Mouse (Mus musculus) cerebellum, adult 9-11 months (tissue): ENCODE measurements around the gene Slc9a9.
A peak's percentile ranks its signal among the peaks of the same experiment; 100 is the strongest.
"Not testable (repeated sequence)": the region's sequence is repeated elsewhere in the genome, so short reads cannot be mapped to it uniquely, and the experiment has no call there.

Experiments used
- DNase-seq: peaks from one replicate; pipeline ENCODE4 v3.0.0; 2022

Gene Slc9a9

DNA sequence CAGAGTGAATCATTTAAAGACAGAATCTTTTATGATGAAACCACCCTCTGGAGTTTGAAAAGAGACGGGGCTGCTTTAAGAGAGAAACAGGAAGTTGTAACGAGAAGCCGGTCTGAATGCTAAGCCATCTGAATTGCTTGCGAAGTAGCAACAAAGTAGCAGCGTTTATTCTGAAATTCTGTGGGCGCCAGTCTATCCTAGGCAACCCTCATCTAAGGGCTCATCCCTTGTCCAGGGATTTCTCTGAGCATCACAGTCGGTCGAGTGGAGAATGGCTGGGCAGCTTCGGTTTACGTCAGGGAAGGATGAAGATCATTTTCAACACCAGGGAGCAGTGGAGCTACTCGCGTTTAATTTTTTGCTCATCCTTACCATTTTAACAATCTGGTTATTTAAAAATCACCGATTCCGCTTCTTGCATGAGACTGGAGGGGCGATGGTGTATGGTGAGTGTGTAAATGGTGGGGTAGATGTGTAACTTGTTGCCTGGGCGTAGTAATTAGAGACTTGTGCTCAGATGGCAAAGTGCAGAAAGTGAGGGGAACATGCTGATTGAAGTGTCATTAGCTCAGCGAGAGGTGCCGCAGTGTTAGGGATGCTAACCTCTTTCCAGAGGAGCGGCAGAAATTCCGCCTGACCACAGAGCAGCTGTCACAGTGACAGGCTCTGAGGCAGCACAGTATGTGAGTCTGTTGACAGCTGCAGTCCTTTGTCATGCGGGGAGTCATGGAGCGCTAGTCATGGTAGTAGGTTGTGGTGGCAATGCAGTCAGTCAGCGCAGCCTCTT lies at the start of gene Slc9a9:
Gene Slc9a9 (plus strand): TSS at position 119 of the 787 bp plus-strand sequence.
- DNase-seq: peak; percentile 49

DNA sequence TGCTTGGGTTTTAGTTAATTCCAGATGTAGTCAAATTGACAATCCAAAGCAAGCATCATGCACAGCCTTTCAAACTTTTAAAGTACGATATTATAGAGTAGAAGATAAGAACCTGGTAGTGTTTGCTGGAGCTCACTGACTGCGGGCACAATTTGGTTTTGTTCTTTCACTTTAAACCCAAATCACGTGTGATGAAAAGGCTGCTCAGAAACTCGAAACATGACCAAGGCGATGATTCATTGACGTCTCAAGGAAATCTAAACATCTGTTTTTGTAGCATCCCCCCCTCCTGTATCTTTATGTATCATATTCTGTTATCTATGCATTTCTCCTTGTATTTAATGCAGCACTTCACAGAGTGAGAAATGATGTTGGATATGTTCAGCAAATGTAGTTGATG lies 49.4 kb upstream of the Slc9a9 start:
- no peak for DNase-seq

DNA sequence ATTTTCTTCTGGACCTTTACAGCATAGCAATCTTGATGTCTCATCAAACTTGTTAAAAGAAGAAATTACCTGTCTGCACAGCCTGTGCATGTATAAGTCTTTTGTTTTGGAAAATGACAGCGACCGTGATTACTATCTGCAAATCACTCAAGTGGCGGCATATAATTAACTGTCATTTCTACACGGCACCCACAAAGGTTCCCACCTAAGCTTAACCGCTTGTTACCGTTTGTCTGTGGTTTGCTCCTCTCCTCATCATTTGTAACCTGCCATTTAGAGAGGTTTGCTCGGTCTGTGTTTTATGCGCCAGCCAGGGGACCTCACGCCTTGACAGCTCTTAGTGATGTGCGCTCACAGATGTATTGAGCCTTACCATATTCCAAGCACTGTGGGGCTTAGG lies 48.9 kb upstream of the Slc9a9 start:
- DNase-seq: no peak

GRCm38 (mm10) chr9:94621902-94622301 lies 47.8 kb upstream of the Slc9a9 start:
- DNase-seq: no peak

- DNase-seq: peak; percentile 17
These were observed 43.0 kb upstream of the Slc9a9 start for GRCm38 (mm10) chr9:94626737-94627136.

GRCm38 (mm10) chr9:94628948-94629347 lies 40.8 kb upstream of the Slc9a9 start:
- DNase-seq: no peak

- DNase-seq: not testable (repeated sequence)
These were observed 35.4 kb upstream of the Slc9a9 start for GRCm38 (mm10) chr9:94634275-94634674.

DNA sequence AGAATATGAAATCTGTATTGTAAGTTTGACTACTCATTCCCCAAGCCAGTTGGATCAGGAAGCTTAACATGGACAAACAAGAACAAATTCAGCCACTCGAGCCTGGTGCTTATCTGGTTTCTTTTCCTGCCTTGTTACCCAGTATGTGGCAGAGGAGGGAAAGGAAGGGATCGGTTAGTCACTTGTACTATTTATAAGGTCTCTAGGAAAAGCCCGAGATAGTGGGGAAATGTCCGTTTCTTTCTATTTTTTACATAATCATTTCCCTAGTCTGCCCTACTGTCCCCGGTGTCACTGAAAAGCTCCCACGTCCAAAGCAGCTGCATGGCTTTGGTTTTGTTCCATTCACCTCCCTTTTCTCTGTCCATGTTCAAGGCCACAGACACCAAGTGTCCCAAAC lies 24.1 kb upstream of the Slc9a9 start:
- no peak for DNase-seq

- DNase-seq: no peak
These were observed 22.3 kb upstream of the Slc9a9 start for GRCm38 (mm10) chr9:94647425-94647824.

DNA sequence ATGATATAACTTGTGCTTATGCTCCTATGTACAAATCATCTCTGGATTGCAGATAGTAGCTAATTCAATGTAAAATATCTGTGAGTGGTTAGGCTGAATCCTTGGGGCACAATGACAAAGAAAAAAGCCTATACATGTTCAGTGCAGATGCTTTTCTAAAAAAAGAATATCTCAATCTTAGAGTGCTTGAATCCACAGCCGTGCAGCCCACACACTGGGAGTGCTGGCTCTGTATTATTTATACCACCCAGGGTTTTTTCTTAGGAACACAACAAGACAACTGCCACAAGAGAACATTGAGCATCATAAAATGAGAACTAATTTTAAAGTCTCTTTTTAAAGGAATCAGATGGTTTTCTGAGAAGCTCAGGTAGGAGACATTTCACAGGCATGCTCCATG lies 19.7 kb upstream of the Slc9a9 start:
- DNase-seq: no peak

- no peak for DNase-seq
These were observed 16.5 kb upstream of the Slc9a9 start for GRCm38 (mm10) chr9:94653198-94653597.

- no peak for DNase-seq
These were observed 15.9 kb upstream of the Slc9a9 start for GRCm38 (mm10) chr9:94653827-94654226.

DNA sequence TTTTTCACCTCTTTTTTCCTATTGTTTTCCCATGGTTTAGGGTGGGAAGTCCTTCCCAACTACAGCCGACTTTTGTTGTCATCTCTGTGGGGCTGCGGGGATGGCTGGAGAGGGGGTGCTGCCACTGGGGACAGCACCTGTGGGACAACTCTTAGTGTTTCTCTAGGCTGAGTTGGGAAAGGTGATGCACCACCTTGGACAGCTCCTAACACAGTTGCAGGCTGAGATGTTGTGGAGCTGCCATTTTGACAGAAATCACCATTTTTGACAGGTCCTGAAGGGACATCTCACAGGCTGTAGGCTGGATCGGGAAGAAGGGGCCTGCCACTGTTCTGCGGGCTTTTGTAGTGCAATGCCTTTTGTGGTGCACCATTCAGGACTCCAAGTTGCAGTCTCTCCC lies 13.4 kb upstream of the Slc9a9 start:
- DNase-seq: no peak

DNA sequence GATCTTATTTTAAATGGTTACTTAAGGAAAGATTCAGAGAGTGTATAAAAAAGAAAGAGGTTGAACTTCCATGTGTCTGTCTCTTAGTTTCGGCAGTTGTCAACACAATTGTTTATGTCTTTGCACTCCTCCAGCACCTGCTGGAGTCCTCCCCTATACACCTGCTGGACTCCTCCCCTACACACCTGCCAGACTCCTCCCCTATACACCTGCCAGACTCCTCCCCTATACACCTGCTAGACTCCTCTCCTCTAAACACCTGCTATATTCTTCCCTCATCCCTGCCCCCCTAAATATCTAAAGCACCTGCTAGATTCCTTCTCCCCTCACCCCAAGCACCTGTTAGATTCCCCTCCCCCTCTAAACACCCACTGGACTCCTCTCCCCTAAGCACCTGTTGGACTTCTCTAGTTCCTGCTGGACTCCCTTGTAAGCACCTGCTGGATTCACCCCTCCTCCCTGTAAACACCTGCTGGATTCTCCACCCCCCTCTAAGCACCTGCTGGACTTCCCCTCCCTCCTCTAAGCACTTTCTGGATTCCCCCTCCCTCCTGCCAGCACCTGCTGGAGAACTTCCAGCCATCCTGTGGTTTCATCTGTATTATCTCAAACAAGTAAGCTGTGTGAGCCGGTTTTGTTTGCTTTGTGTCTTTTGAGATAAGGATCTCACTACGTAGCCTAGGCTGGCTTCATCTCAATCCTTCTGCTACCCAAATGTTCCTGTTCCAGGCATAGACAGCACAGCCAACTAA lies 10.1 kb upstream of the Slc9a9 start:
- DNase-seq: no peak

- no peak for DNase-seq
These were observed 7.9 kb upstream of the Slc9a9 start for GRCm38 (mm10) chr9:94661768-94662167.

DNA sequence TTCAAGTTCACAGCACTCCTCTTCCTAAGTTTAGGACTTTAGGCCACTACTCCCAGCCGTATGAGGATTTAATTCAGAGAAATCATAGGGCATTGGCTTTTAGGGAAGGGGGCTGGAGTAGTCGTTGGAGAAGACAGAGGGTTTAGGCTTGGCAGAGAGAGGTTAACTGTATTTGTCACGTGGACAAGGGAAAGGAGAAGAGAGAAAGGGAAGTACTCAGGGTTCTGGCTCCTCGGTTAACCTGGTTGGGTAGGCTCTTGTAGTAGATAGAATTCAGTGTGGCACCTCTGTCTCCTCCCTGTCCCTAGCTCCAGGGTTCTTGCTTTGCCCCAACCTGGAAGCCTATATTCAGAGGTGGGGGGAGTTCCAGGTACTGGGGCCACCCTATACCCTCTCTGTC lies 4.5 kb upstream of the Slc9a9 start:
- DNase-seq: no peak

DNA sequence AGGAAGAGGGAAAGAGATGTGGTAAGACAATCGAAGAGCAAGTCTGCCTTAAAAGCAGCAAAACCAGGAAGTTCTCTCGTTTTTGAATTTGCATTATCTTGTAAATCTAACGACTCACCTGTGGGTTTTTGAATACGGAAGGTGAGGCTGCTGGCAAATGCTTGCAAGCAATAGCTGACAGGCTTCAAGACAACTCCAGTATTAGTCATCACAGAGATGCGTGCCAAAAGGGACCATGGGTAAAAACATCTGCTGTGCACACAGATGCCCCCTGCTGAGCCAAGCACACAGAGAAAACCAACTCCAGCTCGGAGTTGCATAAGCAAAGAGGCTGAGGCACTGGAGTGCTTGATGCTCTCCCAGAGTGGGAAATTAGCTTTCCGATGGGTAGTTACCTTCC lies 1.1 kb upstream of the Slc9a9 start:
- DNase-seq: peak; percentile 44

- no peak for DNase-seq
These were observed 995 bp downstream of the Slc9a9 start for GRCm38 (mm10) chr9:94670704-94671103.

DNA sequence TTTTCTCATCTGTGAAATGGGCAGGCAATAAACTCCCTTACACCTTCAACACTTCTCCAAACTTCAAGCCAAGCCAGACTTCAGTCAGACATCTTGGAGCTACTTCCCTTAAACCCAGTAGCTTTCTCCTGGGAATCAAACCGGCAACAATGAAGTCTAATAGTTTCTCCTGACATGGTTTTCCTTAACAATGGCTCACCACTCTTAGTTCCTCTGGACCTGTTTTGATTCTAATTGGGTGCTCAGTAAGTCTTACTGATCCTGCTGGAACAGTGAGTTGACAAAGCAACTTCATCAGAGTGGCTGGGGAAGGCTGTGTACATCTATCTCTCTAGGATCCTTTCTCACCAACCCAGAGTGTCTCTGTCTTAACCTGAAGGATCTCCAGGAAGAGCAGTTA lies 5.0 kb downstream of the Slc9a9 start:
- no peak for DNase-seq

DNA sequence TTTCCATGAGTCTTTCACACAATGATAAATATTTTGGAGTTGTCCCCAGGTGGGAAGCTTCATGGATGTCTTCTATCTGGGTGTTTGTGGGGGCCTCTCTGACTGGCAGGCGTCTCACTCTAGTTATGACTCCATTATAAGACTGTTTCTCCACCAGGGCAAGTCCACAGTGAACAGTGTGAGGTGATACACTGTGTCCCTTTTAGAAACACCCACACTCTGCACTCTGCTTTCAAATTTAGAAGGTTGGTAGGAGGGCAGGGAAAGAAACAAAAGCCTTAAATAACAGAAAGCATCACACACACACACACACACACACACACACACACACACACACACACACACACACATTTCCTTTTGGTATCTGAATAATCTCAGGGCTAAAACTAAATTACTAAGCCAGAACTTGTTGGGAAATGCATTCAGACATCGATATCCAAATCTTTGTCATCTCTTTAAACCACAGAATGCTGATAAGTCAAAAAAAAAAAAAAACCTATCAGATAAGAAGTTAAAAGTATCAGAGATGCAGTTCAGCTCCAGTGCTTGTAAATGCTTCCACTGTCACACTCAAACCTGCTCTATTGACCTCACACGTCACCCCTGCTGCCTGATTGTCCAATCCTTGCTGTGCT lies 8.4 kb downstream of the Slc9a9 start:
- DNase-seq: no peak

- no peak for DNase-seq
These were observed 10.9 kb downstream of the Slc9a9 start for GRCm38 (mm10) chr9:94680468-94681094.

GRCm38 (mm10) chr9:94681095-94681487 lies 11.4 kb downstream of the Slc9a9 start:
- peak; percentile 72 for DNase-seq

- no peak for DNase-seq
These were observed 12.6 kb downstream of the Slc9a9 start for GRCm38 (mm10) chr9:94682260-94682659.
